Mouse (Mus musculus): ENCODE measurements around the gene Ovol3. TPM values are rescaled to one million over a fixed set of nuclear protein-coding genes. Genes with fewer than 3 reads are reported as not detected.
"Not testable (repeated sequence)": the region's sequence is repeated elsewhere in the genome, so short reads cannot be mapped to it uniquely, and the experiment has no call there.

The Ovol3 gene
- polyA plus RNA-seq, 1 experiment from 2014 or later: 0.19 TPM

- 73% methylated on average over 2 of the region's 2 CpGs for WGBS
- H3K9ac ChIP-seq (ENCODE audit: low read length): no peak overlapping the region
- no peak overlapping the region for H3K4me2 ChIP-seq (ENCODE audit: low read depth, low read length)
- no peak for ATAC-seq (ENCODE audit: insufficient read depth, low FRiP score)
- no peaks in the 10 kb centered on the region for H3K27me3 ChIP-seq (ENCODE audit: control insufficient read depth, insufficient read depth, low read length)
- 0 out of 2 replicates have a peak, but pooled peaks cover 6% of the 10 kb centered on the region for H3K4me1 ChIP-seq (ENCODE audit: control insufficient read depth, insufficient read depth, low read length)
- H3K9me3 ChIP-seq (replicated peaks; ENCODE audit: control insufficient read depth, low read length): no peaks in the 10 kb centered on the region
- H3K4me3 ChIP-seq (replicated peaks; ENCODE audit: low read length): no peak overlapping the region
- H3K36me3 ChIP-seq (ENCODE audit: control insufficient read depth, insufficient read depth, low read length): no peaks in the 10 kb centered on the region
- H3K27ac ChIP-seq (ENCODE audit: low read length): no peak overlapping the region
Observed at GRCm38 (mm10) chr7:30217277-30217676, 18.2 kb downstream of the Ovol3 start.

- Histone ChIP-seq H3K27ac (ENCODE audit: low read length) (no peak overlapping the region; the same call in 1 of the 2 replicates), H3K27me3 (ENCODE audit: control insufficient read depth, insufficient read depth, low read length) (no peaks in the 10 kb centered on the region), H3K4me3 (replicated peaks; ENCODE audit: low read length) (peak overlapping the region; percentile 26), H3K4me2 (ENCODE audit: low read depth, low read length) (peak overlapping the region; percentile 50), H3K9me3 (replicated peaks; ENCODE audit: control insufficient read depth, low read length) (no peaks in the 10 kb centered on the region), H3K36me3 (ENCODE audit: control insufficient read depth, insufficient read depth, low read length) (no peaks in the 10 kb centered on the region), H3K4me1 (ENCODE audit: control insufficient read depth, insufficient read depth, low read length) (0 out of 2 replicates have a peak, but pooled peaks cover 6% of the 10 kb centered on the region), H3K9ac (ENCODE audit: low read length) (peak overlapping the region; percentile 60; the same call in 1 of the 2 replicates)
- peak; percentile 79 for ATAC-seq (ENCODE audit: insufficient read depth, low FRiP score)
- under 1% methylated on average over 16 of the region's 16 CpGs for WGBS
Observed at GRCm38 (mm10) chr7:30216723-30217151, 18.8 kb downstream of the Ovol3 start.

DNA sequence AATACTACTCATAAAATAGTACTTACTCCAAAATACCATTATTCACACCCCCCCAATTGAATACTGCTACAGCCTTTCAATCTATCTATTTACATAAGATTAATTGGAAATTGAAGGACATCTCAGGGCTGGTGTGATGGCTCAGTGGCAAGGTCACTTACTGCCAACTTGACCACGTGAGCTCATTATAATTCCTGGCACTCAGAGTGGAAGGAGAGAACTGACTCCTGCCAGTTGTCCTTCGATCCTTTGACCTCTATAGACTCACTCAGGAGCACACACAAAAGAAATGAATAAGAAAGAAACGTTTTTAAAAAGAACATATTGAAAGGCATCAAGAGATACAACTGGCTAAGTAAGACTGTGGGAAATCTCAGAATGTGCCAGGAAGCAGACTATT, 19.6 kb downstream of the Ovol3 start:
- Histone ChIP-seq H3K27me3 (ENCODE audit: control insufficient read depth, insufficient read depth, low read length) (no peaks in the 10 kb centered on the region), H3K4me3 (replicated peaks; ENCODE audit: low read length) (no peak overlapping the region), H3K4me2 (ENCODE audit: low read depth, low read length) (no peak overlapping the region), H3K36me3 (ENCODE audit: control insufficient read depth, insufficient read depth, low read length) (no peaks in the 10 kb centered on the region), H3K9me3 (replicated peaks; ENCODE audit: control insufficient read depth, low read length) (no peaks in the 10 kb centered on the region), H3K4me1 (ENCODE audit: control insufficient read depth, insufficient read depth, low read length) (0 out of 2 replicates have a peak, but pooled peaks cover 6% of the 10 kb centered on the region), H3K9ac (ENCODE audit: low read length) (no peak overlapping the region), H3K27ac (ENCODE audit: low read length) (no peak overlapping the region)
- 82% methylated on average over 3 of the region's 3 CpGs for WGBS
- no peak for ATAC-seq (ENCODE audit: insufficient read depth, low FRiP score)

GRCm38 (mm10) chr7:30213881-30214280, 21.6 kb downstream of the Ovol3 start:
- no peaks in the 10 kb centered on the region for H3K27me3 ChIP-seq (ENCODE audit: control insufficient read depth, insufficient read depth, low read length)
- no peak overlapping the region for H3K27ac ChIP-seq (ENCODE audit: low read length)
- 71% methylated on average over 3 of the region's 3 CpGs for WGBS
- H3K9me3 ChIP-seq (replicated peaks; ENCODE audit: control insufficient read depth, low read length): no peaks in the 10 kb centered on the region
- no peak overlapping the region for H3K4me2 ChIP-seq (ENCODE audit: low read depth, low read length)
- H3K9ac ChIP-seq (ENCODE audit: low read length): no peak overlapping the region
- no peaks in the 10 kb centered on the region for H3K36me3 ChIP-seq (ENCODE audit: control insufficient read depth, insufficient read depth, low read length)
- H3K4me3 ChIP-seq (replicated peaks; ENCODE audit: low read length): no peak overlapping the region
- no peaks in the 10 kb centered on the region for H3K4me1 ChIP-seq (ENCODE audit: control insufficient read depth, insufficient read depth, low read length)
- no peak for ATAC-seq (ENCODE audit: insufficient read depth, low FRiP score)

DNA sequence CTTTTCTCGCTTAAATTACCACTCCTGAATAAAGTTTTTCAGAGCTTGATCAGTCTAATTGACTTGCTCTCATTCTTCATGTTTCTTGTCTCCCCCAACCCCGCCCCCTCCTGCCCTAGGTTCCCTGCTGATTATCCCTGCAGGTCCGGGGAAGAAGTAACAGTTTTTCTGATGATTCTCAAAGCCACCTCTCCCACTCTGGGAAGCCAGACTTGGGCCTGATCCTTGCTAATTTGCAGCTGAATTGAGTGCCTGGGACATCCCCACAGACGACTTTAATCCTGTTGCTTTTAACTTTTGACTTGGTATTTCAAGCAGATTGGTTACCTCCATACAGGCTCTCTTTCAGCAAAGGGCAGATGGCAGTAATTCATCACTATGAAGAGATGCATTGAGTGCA, 24.5 kb downstream of the Ovol3 start:
- H3K9me3 ChIP-seq (replicated peaks; ENCODE audit: control insufficient read depth, low read length): no peaks in the 10 kb centered on the region
- no peak overlapping the region for H3K4me2 ChIP-seq (ENCODE audit: low read depth, low read length)
- WGBS: 31% methylated on average over 4 of the region's 4 CpGs
- no peaks in the 10 kb centered on the region for H3K27me3 ChIP-seq (ENCODE audit: control insufficient read depth, insufficient read depth, low read length)
- no peak overlapping the region for H3K27ac ChIP-seq (ENCODE audit: low read length)
- no peaks in the 10 kb centered on the region for H3K4me1 ChIP-seq (ENCODE audit: control insufficient read depth, insufficient read depth, low read length)
- no peak for ATAC-seq (ENCODE audit: insufficient read depth, low FRiP score)
- no peak overlapping the region for H3K9ac ChIP-seq (ENCODE audit: low read length)
- H3K4me3 ChIP-seq (replicated peaks; ENCODE audit: low read length): no peak overlapping the region
- no peaks in the 10 kb centered on the region for H3K36me3 ChIP-seq (ENCODE audit: control insufficient read depth, insufficient read depth, low read length)

GRCm38 (mm10) chr7:30206364-30206763, 29.2 kb downstream of the Ovol3 start:
- H3K4me3 ChIP-seq (replicated peaks; ENCODE audit: low read length); H3K9ac ChIP-seq (ENCODE audit: low read length); ATAC-seq (ENCODE audit: insufficient read depth, low FRiP score); H3K27ac ChIP-seq (ENCODE audit: low read length); H3K4me2 ChIP-seq (ENCODE audit: low read depth, low read length); H3K4me1 ChIP-seq (ENCODE audit: control insufficient read depth, insufficient read depth, low read length); H3K27me3 ChIP-seq (ENCODE audit: control insufficient read depth, insufficient read depth, low read length); H3K9me3 ChIP-seq (replicated peaks; ENCODE audit: control insufficient read depth, low read length); H3K36me3 ChIP-seq (ENCODE audit: control insufficient read depth, insufficient read depth, low read length): not testable (repeated sequence)
- 50% methylated on average over 5 of the region's 5 CpGs for WGBS

- Histone ChIP-seq H3K27me3 (ENCODE audit: control insufficient read depth, insufficient read depth, low read length) (no peaks in the 10 kb centered on the region), H3K4me2 (ENCODE audit: low read depth, low read length) (no peak overlapping the region), H3K27ac (ENCODE audit: low read length) (no peak overlapping the region), H3K36me3 (ENCODE audit: control insufficient read depth, insufficient read depth, low read length) (no peaks in the 10 kb centered on the region), H3K4me3 (replicated peaks; ENCODE audit: low read length) (no peak overlapping the region), H3K9ac (ENCODE audit: low read length) (no peak overlapping the region), H3K9me3 (replicated peaks; ENCODE audit: control insufficient read depth, low read length) (no peaks in the 10 kb centered on the region), H3K4me1 (ENCODE audit: control insufficient read depth, insufficient read depth, low read length) (no peaks in the 10 kb centered on the region)
- ATAC-seq (ENCODE audit: insufficient read depth, low FRiP score): no peak
- 1% methylated on average over 2 of the region's 2 CpGs for WGBS
Observed at GRCm38 (mm10) chr7:30205383-30205782, 30.1 kb downstream of the Ovol3 start.

DNA sequence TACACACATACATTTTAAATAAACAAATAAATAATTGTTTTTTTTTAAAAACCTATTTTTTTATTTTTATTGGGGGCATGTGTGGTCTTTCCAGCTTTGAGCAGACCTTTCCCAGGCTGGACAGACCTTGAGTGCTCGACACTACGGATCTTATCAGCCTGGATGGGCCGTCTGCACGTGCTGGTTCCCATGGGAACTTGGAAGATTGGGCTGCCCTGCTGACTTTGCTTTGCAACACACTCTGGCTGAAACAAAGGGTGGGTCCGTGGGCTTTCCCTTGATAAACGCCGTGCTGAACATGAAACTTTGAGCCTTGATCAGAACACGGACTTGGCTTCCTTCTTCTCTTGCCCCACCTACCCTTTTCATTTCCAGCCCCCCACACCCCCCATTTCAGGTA, 31.1 kb downstream of the Ovol3 start:
- H3K27ac ChIP-seq (ENCODE audit: low read length): no peak overlapping the region
- 0 out of 2 replicates have a peak overlapping the region, but pooled peaks have one; percentile 2 for H3K4me2 ChIP-seq (ENCODE audit: low read depth, low read length)
- no peak; the same call in 1 of the 2 replicates for ATAC-seq (ENCODE audit: insufficient read depth, low FRiP score)
- no peaks in the 10 kb centered on the region for H3K9me3 ChIP-seq (replicated peaks; ENCODE audit: control insufficient read depth, low read length)
- 35% methylated on average over 8 of the region's 8 CpGs for whole genome bisulfite sequencing
- no peaks in the 10 kb centered on the region for H3K4me1 ChIP-seq (ENCODE audit: control insufficient read depth, insufficient read depth, low read length)
- no peaks in the 10 kb centered on the region for H3K36me3 ChIP-seq (ENCODE audit: control insufficient read depth, insufficient read depth, low read length)
- no peak overlapping the region for H3K4me3 ChIP-seq (replicated peaks; ENCODE audit: low read length)
- H3K9ac ChIP-seq (ENCODE audit: low read length): no peak overlapping the region
- H3K27me3 ChIP-seq (ENCODE audit: control insufficient read depth, insufficient read depth, low read length): no peaks in the 10 kb centered on the region

GRCm38 (mm10) chr7:30202895-30203690, 32.4 kb downstream of the Ovol3 start:
- no peak overlapping the region for H3K9ac ChIP-seq (ENCODE audit: low read length)
- no peak overlapping the region for H3K4me3 ChIP-seq (replicated peaks; ENCODE audit: low read length)
- H3K4me1 ChIP-seq (ENCODE audit: control insufficient read depth, insufficient read depth, low read length): no peaks in the 10 kb centered on the region
- H3K9me3 ChIP-seq (replicated peaks; ENCODE audit: control insufficient read depth, low read length): no peaks in the 10 kb centered on the region
- no peak overlapping the region for H3K27ac ChIP-seq (ENCODE audit: low read length)
- no peak overlapping the region for H3K4me2 ChIP-seq (ENCODE audit: low read depth, low read length)
- H3K27me3 ChIP-seq (ENCODE audit: control insufficient read depth, insufficient read depth, low read length): no peaks in the 10 kb centered on the region
- no peak for ATAC-seq (ENCODE audit: insufficient read depth, low FRiP score)
- 57% methylated on average over 11 of the region's 11 CpGs for WGBS
- H3K36me3 ChIP-seq (ENCODE audit: control insufficient read depth, insufficient read depth, low read length): no peaks in the 10 kb centered on the region
